Mouse (Mus musculus) embryonic facial prominence, embryonic 10.5 days (tissue): Measurements from ENCODE around the gene Stat1. TPM values are rescaled to one million over a fixed set of nuclear protein-coding genes. Genes with fewer than 3 reads are reported as not detected.
A peak's percentile ranks its signal among the peaks of the same experiment; 100 is the strongest.

Experiments
- DNase-seq: peaks from one replicate; pipeline ENCODE4 v3.0.0-alpha.2; 2017; ENCODE audit warnings: low spot score
- H3K27ac ChIP-seq: fragments of 300-500 bp; sonication (generic); replicated peaks from 2 replicates; pipeline ENCODE4 v1.5.1; 2016; ENCODE audit warnings: mild to moderate bottlenecking
- H3K27me3 ChIP-seq: fragments of 300-500 bp; sonication (generic); replicated peaks from 2 replicates; pipeline ENCODE4 v1.6.1; 2016; ENCODE audit warnings: low read depth, mild to moderate bottlenecking; ENCODE audit not compliant: poor library complexity, severe bottlenecking
- H3K36me3 ChIP-seq: fragments of 300-500 bp; sonication (generic); replicated peaks from 2 replicates; pipeline ENCODE4 v1.6.1; 2016; ENCODE audit warnings: mild to moderate bottlenecking, moderate library complexity
- H3K4me1 ChIP-seq: fragments of 300-500 bp; sonication (generic); 2 replicates; pipeline ENCODE4 v1.6.1; 2016
- H3K4me3 ChIP-seq: fragments of 300-500 bp; sonication (generic); 2 replicates; pipeline ENCODE4 v1.5.1; 2016; ENCODE audit warnings: mild to moderate bottlenecking, moderate library complexity
- H3K9me3 ChIP-seq: fragments of 300-500 bp; sonication (generic); 2 replicates; pipeline ENCODE4 v1.6.1; 2016; ENCODE audit warnings: mild to moderate bottlenecking
- WGBS: fragments of 180-500 bp; shearing (Covaris S2); methylation state at CpG from one replicate; pipeline ENCODE4 v1.1.7; 2016; 5-methylcytosine and 5-hydroxymethylcytosine counted together
- polyA plus RNA-seq: library from polyadenylated mRNA; unstranded; fragments of >200 nt; fragmentation: Nextera tagmentation; extraction: Ambion mirVana; gene quantifications from 2 replicates; pipeline ENCODE4 v1.2.1, GENCODE M21; 2016

Stat1 gene
- polyA plus RNA-seq, 1 experiment from 2014 or later = 11.5 TPM

DNA sequence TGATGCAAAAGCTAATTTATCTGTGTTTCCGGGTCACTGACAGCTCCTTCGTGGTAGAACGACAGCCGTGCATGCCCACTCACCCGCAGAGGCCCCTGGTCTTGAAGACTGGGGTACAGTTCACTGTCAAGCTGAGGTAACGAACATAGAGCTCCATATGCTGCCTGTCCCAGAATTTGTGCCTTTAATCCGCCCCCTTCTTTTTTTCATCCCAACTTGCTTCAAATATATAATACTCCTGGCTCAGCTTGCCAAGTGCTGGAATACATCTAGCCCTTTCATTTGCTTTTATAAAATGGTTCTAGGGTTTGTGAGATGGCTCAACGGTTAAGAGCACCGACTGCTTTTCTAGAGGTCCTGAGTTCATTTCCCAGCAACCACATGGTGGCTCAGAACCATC lies 21.3 kb downstream of the Stat1 start:
- 0 out of 2 replicates have a peak, but pooled peaks cover 7% of the 10 kb centered on the region for H3K36me3 ChIP-seq

GRCm38 (mm10) chr1:52141482-52141881 lies 22.2 kb downstream of the Stat1 start:
- Histone ChIP-seq H3K9me3 (no peaks in the 10 kb centered on the region), H3K36me3 (0 out of 2 replicates have a peak, but pooled peaks cover 7% of the 10 kb centered on the region), H3K27me3 (no peaks in the 10 kb centered on the region), H3K4me1 (peaks cover 11% of the 10 kb centered on the region), H3K27ac (no peak overlapping the region), H3K4me3 (no peak overlapping the region)
- 75% methylated on average over 3 of the region's 3 CpGs for WGBS
- DNase-seq = no peak

More for the DNA sequence above, 21.3 kb downstream of the Stat1 start:
- Histone ChIP-seq H3K27me3 (no peaks in the 10 kb centered on the region), H3K4me1 (peaks cover 14% of the 10 kb centered on the region), H3K9me3 (no peaks in the 10 kb centered on the region), H3K4me3 (no peak overlapping the region), H3K27ac (no peak overlapping the region)
- 89% methylated on average over 9 of the region's 9 CpGs for WGBS
- no peak for DNase-seq

GRCm38 (mm10) chr1:52142117-52142516 lies 22.9 kb downstream of the Stat1 start:
- Histone ChIP-seq H3K4me3 (no peak overlapping the region), H3K9me3 (no peaks in the 10 kb centered on the region), H3K27me3 (no peaks in the 10 kb centered on the region), H3K36me3 (0 out of 2 replicates have a peak, but pooled peaks cover 7% of the 10 kb centered on the region), H3K4me1 (peaks cover 15% of the 10 kb centered on the region), H3K27ac (no peak overlapping the region)
- 80% methylated on average over 4 of the region's 4 CpGs for WGBS
- DNase-seq = no peak

GRCm38 (mm10) chr1:52143191-52143590 lies 24.0 kb downstream of the Stat1 start:
- Histone ChIP-seq H3K27me3 (no peaks in the 10 kb centered on the region), H3K27ac (no peak overlapping the region), H3K36me3 (0 out of 2 replicates have a peak, but pooled peaks cover 4% of the 10 kb centered on the region), H3K4me1 (peaks cover 15% of the 10 kb centered on the region), H3K4me3 (no peak overlapping the region), H3K9me3 (no peaks in the 10 kb centered on the region)
- no peak for DNase-seq
- 86% methylated on average over 4 of the region's 4 CpGs for WGBS

DNA sequence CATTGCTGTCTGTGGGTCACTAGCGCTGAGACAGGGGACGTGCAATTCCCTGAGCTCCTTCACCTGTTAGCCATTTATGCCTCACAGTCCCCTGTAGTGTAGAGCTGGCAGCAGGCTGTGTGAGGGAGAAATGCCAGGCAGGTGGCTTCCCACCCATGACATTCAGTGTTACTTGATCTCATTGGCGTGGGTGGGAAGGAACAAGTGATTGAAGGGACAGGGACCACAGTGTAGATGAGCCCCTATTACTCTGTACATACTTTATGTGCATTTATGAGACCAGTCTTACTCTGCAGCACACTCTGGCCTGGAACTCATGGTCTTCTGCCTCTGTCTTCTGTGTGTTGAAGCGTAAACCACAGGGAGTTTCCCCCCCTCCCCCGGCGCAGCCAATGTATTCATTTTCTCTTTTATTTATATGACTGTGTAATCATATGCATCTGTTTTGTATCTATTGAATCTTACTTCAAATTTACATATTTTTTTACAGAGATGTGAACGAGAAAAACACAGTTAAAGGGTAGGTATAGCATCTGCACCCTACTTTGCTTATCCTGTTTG lies 24.4 kb downstream of the Stat1 start:
- H3K4me1 ChIP-seq = peaks cover 18% of the 10 kb centered on the region

GRCm38 (mm10) chr1:52144907-52145306 lies 25.7 kb downstream of the Stat1 start:
- no peak for DNase-seq
- Histone ChIP-seq H3K27me3 (no peaks in the 10 kb centered on the region), H3K27ac (no peak overlapping the region), H3K4me1 (peaks cover 28% of the 10 kb centered on the region), H3K4me3 (no peak overlapping the region), H3K36me3 (no peaks in the 10 kb centered on the region), H3K9me3 (no peaks in the 10 kb centered on the region)
- 87% methylated on average over 10 of the region's 10 CpGs for WGBS

More for the DNA sequence above, 24.4 kb downstream of the Stat1 start:
- 0 out of 2 replicates have a peak, but pooled peaks cover 4% of the 10 kb centered on the region for H3K36me3 ChIP-seq
- DNase-seq = no peak
- no peaks in the 10 kb centered on the region for H3K27me3 ChIP-seq
- H3K27ac ChIP-seq = no peak overlapping the region
- no peak overlapping the region for H3K4me3 ChIP-seq
- H3K9me3 ChIP-seq = no peaks in the 10 kb centered on the region
- WGBS = 88% methylated on average over 7 of the region's 7 CpGs

DNA sequence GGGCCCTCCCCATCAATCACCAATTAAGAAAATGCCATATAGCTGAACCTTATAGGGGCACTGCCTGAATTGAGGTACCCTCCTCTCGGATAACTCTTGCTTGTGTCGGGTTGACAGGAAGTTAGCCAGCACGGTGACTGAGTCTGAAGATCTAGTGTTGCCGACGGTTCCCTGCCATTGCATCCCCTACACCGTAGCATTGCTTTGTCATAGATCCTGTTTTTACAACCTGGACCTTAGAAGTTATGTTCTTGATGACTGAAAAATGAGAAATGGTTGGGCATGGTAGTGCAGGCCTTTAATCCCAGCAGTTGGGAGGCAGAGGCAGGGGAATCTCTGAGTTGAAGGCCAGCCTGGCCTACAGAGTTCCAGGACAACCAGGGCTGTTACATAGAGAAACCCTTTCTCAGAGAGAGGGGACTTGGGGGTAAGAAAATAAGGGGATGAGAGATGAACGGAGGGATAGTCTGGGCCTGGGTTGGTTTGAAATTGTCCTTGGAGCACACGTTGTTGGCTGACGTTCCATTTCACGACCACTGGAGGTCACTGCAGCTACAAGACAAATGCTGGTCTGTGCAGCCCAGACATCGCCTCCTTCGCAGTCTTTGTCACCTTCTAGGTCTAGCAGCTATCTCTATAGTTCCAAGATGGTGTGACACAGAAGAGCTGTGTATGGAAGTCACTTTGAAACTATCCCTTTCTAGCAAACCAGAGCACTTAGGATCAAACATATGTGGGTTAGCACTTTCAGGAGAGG lies 27.2 kb downstream of the Stat1 start:
- DNase-seq = peak; percentile 62
- no peaks in the 10 kb centered on the region for H3K27me3 ChIP-seq
- no peaks in the 10 kb centered on the region for H3K9me3 ChIP-seq
- peaks cover 40% of the 10 kb centered on the region for H3K4me1 ChIP-seq
- 53% methylated on average over 12 of the region's 12 CpGs for WGBS
- no peak overlapping the region for H3K27ac ChIP-seq
- H3K4me3 ChIP-seq = no peak overlapping the region
- peaks cover 3% of the 10 kb centered on the region for H3K36me3 ChIP-seq

GRCm38 (mm10) chr1:52147431-52147830 lies 28.2 kb downstream of the Stat1 start:
- no peak overlapping the region for H3K27ac ChIP-seq
- no peaks in the 10 kb centered on the region for H3K9me3 ChIP-seq
- peaks cover 40% of the 10 kb centered on the region for H3K4me1 ChIP-seq
- H3K27me3 ChIP-seq = no peaks in the 10 kb centered on the region
- no peak overlapping the region for H3K4me3 ChIP-seq
- peaks cover 7% of the 10 kb centered on the region for H3K36me3 ChIP-seq
- 81% methylated on average over 2 of the region's 2 CpGs for WGBS
- DNase-seq = no peak

DNA sequence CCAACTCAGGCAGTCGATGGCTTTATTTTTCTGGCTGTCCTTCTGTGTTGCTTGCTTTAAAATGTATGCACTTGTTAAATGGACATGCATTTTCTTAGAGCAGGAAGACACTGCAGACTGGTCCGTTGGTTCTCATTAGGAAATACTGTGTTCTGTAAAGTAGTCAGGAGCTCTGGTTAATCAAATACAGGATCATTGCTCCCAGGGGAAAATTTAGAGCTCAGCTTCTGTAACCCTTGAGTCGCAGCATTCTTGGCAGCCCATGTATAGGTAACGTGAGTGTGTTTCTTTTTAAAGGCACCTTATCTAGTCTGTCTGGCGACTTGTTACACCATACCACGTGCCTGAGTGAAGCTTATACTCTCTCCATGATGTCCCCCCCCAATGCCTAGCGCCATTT lies 28.9 kb downstream of the Stat1 start:
- H3K9me3 ChIP-seq = no peaks in the 10 kb centered on the region
- H3K4me1 ChIP-seq = peaks cover 42% of the 10 kb centered on the region
- peaks cover 7% of the 10 kb centered on the region for H3K36me3 ChIP-seq
- H3K4me3 ChIP-seq = no peak overlapping the region
- WGBS = 60% methylated on average over 7 of the region's 7 CpGs
- DNase-seq = no peak
- H3K27ac ChIP-seq = no peak overlapping the region
- no peaks in the 10 kb centered on the region for H3K27me3 ChIP-seq

GRCm38 (mm10) chr1:52148696-52149095 lies 29.5 kb downstream of the Stat1 start:
- no peaks in the 10 kb centered on the region for H3K9me3 ChIP-seq
- no peak overlapping the region for H3K4me3 ChIP-seq
- H3K36me3 ChIP-seq = peaks cover 7% of the 10 kb centered on the region
- H3K27me3 ChIP-seq = no peaks in the 10 kb centered on the region
- DNase-seq = no peak
- no peak overlapping the region for H3K27ac ChIP-seq
- 77% methylated on average over 7 of the region's 7 CpGs for WGBS
- peaks cover 43% of the 10 kb centered on the region for H3K4me1 ChIP-seq

- peak; percentile 39 for DNase-seq
- peaks cover 7% of the 10 kb centered on the region for H3K36me3 ChIP-seq
- peaks cover 43% of the 10 kb centered on the region for H3K4me1 ChIP-seq
- H3K27me3 ChIP-seq = no peaks in the 10 kb centered on the region
- H3K4me3 ChIP-seq = no peak overlapping the region
- WGBS = 45% methylated on average over 9 of the region's 9 CpGs
- no peaks in the 10 kb centered on the region for H3K9me3 ChIP-seq
- no peak overlapping the region for H3K27ac ChIP-seq
These were observed 30.7 kb downstream of the Stat1 start for GRCm38 (mm10) chr1:52149934-52150346.

DNA sequence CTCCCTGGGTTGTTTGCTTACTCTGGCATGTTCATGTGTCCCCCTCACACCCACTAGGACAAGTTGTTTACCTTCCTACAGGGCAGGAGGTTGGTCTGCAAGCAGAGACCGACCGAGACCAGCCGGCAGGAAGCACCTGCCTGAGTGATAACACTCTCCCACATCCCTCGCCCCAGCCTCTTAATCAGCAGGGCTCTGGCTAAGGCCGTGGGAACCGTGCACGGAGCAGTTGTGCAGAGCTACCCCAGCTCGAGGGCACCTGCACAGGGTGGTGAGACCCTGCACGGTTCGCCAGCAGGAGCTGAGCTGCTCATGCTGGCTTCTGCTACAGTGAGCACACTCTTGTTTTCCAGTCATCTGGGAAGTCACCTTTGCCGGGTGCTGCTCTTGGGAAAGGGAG lies 31.4 kb downstream of the Stat1 start:
- Histone ChIP-seq H3K27ac (no peak overlapping the region), H3K36me3 (peaks cover 7% of the 10 kb centered on the region), H3K4me1 (peaks cover 43% of the 10 kb centered on the region), H3K27me3 (no peaks in the 10 kb centered on the region), H3K9me3 (no peaks in the 10 kb centered on the region), H3K4me3 (no peak overlapping the region)
- no peak for DNase-seq
- WGBS = 57% methylated on average over 11 of the region's 11 CpGs

GRCm38 (mm10) chr1:52151166-52151565 lies 31.9 kb downstream of the Stat1 start:
- Histone ChIP-seq H3K36me3 (peaks cover 7% of the 10 kb centered on the region), H3K4me3 (no peak overlapping the region), H3K9me3 (no peaks in the 10 kb centered on the region), H3K27me3 (no peaks in the 10 kb centered on the region), H3K27ac (no peak overlapping the region), H3K4me1 (peaks cover 43% of the 10 kb centered on the region)
- DNase-seq = no peak
- WGBS = 93% methylated on average over 5 of the region's 5 CpGs
